In the genomic region with DNA sequence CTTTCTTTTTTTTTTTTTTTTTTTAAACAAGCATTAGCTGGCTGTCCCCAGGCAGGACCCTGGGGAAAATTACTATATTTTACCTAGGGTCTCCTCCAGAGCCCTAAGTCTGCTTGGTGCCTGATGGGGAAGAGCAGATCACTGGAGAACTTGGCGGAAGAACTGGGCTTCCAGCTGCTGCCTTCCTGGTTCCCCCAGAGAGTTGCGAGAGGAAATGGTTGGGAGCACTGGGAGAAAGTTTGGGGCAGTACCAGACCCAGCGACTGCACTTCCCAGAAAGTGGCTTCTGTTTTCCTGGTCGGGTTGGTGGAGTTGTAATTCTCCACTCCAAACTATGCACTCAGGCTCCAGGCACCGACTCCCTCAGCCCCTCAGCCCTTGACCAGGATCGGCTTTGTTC, we compare ENCODE assay signal across 8 mouse cellular contexts. TPM values are rescaled to one million over a fixed set of nuclear protein-coding genes. Genes with fewer than 3 reads are reported as not detected.
DNase-seq lines count a peak whose midpoint lies in the region; ATAC-seq and TF ChIP-seq lines count a peak whose summit lies in the region.

No protein-coding gene starts in this region.

- H3K27ac ChIP-seq in liver, embryonic 12.5 days, result no peak overlapping the region

- H3K4me2 ChIP-seq in liver, embryonic 12.5 days, result no peak overlapping the region

- TF ChIP-seq CTCF in E14TG2a.4 (conservative IDR thresholded peaks at IDR 0.05; ENCODE audit: low read length), result no peak

- DNase-seq in embryo, embryonic 10.5 days (ENCODE audit: low spot score), result peak; percentile 24
- no peak for DNase-seq in embryo, embryonic 10 days (ENCODE audit: low spot score)
- peak; percentile 19 for DNase-seq in heart, adult 8-10 months (ENCODE audit: low spot score)
- DNase-seq in kidney, postnatal 4 days, result peak; percentile 14 to 19
- DNase-seq in left cerebral cortex, adult 18-20 months (ENCODE audit: low spot score in 2 of 2), result no peak
- no peak for DNase-seq in adrenal gland, postnatal 36 days

- H3K4me1 ChIP-seq in E14TG2a.4 (replicated peaks; ENCODE audit: low read depth, low read length), result peaks cover 19% of the 10 kb centered on the region
- no peaks in the 10 kb centered on the region for H3K4me1 ChIP-seq in liver, embryonic 12.5 days

- H3K9ac ChIP-seq in liver, embryonic 12.5 days, result no peak overlapping the region

- WGBS in liver, embryonic 12.5 days (ENCODE audit: insufficient replicate concordance), result 15% methylated on average over 6 of the region's 6 CpGs

- H3K27me3 ChIP-seq in E14TG2a.4 (ENCODE audit: insufficient read depth, low read length), result peaks cover 80% of the 10 kb centered on the region
- H3K27me3 ChIP-seq in liver, embryonic 12.5 days (replicated peaks), result peaks cover 61% of the 10 kb centered on the region

- 0 out of 2 replicates have a peak overlapping the region, but pooled peaks have one; percentile 74 for H3K4me3 ChIP-seq in E14TG2a.4 (replicated peaks; ENCODE audit: low read length)
- no peak overlapping the region for H3K4me3 ChIP-seq in liver, embryonic 12.5 days

- ATAC-seq in liver, embryonic 12.5 days, result no peak

- no peaks in the 10 kb centered on the region for H3K36me3 ChIP-seq in E14TG2a.4 (ENCODE audit: insufficient read depth, low read length)
- H3K36me3 ChIP-seq in liver, embryonic 12.5 days, result no peaks in the 10 kb centered on the region

- H3K9me3 ChIP-seq in E14TG2a.4 (ENCODE audit: low read length), result peaks cover 22% of the 10 kb centered on the region
- H3K9me3 ChIP-seq in liver, embryonic 12.5 days (replicated peaks), result no peaks in the 10 kb centered on the region

RNA-seq across cellular contexts. Expression of gene Spon1, which starts 1.7 kb away (rescaled TPM):
- 10 to 100 TPM in 3 of 4 experiments, 1 to 10 TPM in 1; 7.6 to 12.9 (median 11.5) TPM for total RNA-seq in heart, adult 8-10 months (2022)
- polyA plus RNA-seq in liver, embryonic 12.5 days (2016; fragmentation: Nextera tagmentation; extraction: Ambion mirVana), result 1.8 and 1.9 TPM in 2 replicates
- 10 to 100 TPM; 32.7 to 40.2 TPM for total RNA-seq in left cerebral cortex, adult 18-20 months (2021)
- 10 to 100 TPM in 1 of 2 experiments, 1 to 10 TPM in 1; 9.7 to 12.4 TPM for total RNA-seq in adrenal gland, postnatal 36 days (2021)

Comparison
In these comparisons a context has a peak if more than half of its experiments do, and no peak if none do; other contexts are left out.
1. DNase-seq: peak in embryo, embryonic 10.5 days (single experiment), heart, adult 8-10 months (single experiment) and kidney, postnatal 4 days (2 of 2); none in embryo, embryonic 10 days (single experiment), left cerebral cortex, adult 18-20 months (0 of 2) and adrenal gland, postnatal 36 days (0 of 2).